Mouse (Mus musculus) right cerebral cortex, postnatal 4 days (tissue): ENCODE measurements at regions not wholly inside any gene's neighbourhood (a gene's known extent, or its start where the extent isn't known, plus 50 kb on each side); places are given as distances from the start of the nearest gene placed in this dataset.

Source experiments
- DNase-seq: peaks from one replicate; pipeline ENCODE4 v3.0.0-alpha.2; 2022

- DNase-seq = no peak
Observed at GRCm38 (mm10) chr1:35724366-35724900, 343.8 kb upstream of the Hs6st1 start.

GRCm38 (mm10) chr1:35726596-35726995 lies 341.6 kb upstream of the Hs6st1 start:
- peak; percentile 62 for DNase-seq

- DNase-seq = no peak
Observed at GRCm38 (mm10) chr1:35727310-35727990, 340.8 kb upstream of the Hs6st1 start.

- no peak for DNase-seq
Observed at GRCm38 (mm10) chr1:35729785-35730295, 338.4 kb upstream of the Hs6st1 start.

- no peak for DNase-seq
Observed at GRCm38 (mm10) chr1:35730309-35730708, 337.9 kb upstream of the Hs6st1 start.

- no peak for DNase-seq
Observed at GRCm38 (mm10) chr1:35736247-35736646, 332.0 kb upstream of the Hs6st1 start.

- DNase-seq = peak; percentile 40
Observed at GRCm38 (mm10) chr1:35749603-35750002, 318.6 kb upstream of the Hs6st1 start.

- no peak for DNase-seq
Observed at GRCm38 (mm10) chr1:35750092-35750521, 318.1 kb upstream of the Hs6st1 start.

GRCm38 (mm10) chr1:35752636-35753035 lies 315.6 kb upstream of the Hs6st1 start:
- DNase-seq = no peak

GRCm38 (mm10) chr1:35754170-35754569 lies 314.0 kb upstream of the Hs6st1 start:
- no peak for DNase-seq

GRCm38 (mm10) chr1:35759010-35759409 lies 309.2 kb upstream of the Hs6st1 start:
- DNase-seq = peak; percentile 13

GRCm38 (mm10) chr1:35759600-35759999 lies 308.6 kb upstream of the Hs6st1 start:
- no peak for DNase-seq

GRCm38 (mm10) chr1:35763051-35763450 lies 305.1 kb upstream of the Hs6st1 start:
- DNase-seq = no peak

- DNase-seq = no peak
Observed at GRCm38 (mm10) chr1:35763456-35763855, 304.7 kb upstream of the Hs6st1 start.

GRCm38 (mm10) chr1:35764068-35764467 lies 304.1 kb upstream of the Hs6st1 start:
- no peak for DNase-seq

- no peak for DNase-seq
Observed at GRCm38 (mm10) chr1:35765692-35766091, 302.5 kb upstream of the Hs6st1 start.

GRCm38 (mm10) chr1:35766271-35766670 lies 301.9 kb upstream of the Hs6st1 start:
- no peak for DNase-seq

GRCm38 (mm10) chr1:35772567-35772966 lies 295.6 kb upstream of the Hs6st1 start:
- no peak for DNase-seq

GRCm38 (mm10) chr1:35774566-35774965 lies 293.6 kb upstream of the Hs6st1 start:
- no peak for DNase-seq

- DNase-seq = no peak
Observed at GRCm38 (mm10) chr1:35782668-35783067, 285.5 kb upstream of the Hs6st1 start.

- DNase-seq = no peak
Observed at GRCm38 (mm10) chr1:35783427-35783826, 284.8 kb upstream of the Hs6st1 start.

- no peak for DNase-seq
Observed at GRCm38 (mm10) chr1:35786241-35786640, 282.0 kb upstream of the Hs6st1 start.

- DNase-seq = no peak
Observed at GRCm38 (mm10) chr1:35786668-35787213, 281.5 kb upstream of the Hs6st1 start.

GRCm38 (mm10) chr1:35797064-35797463 lies 271.1 kb upstream of the Hs6st1 start:
- no peak for DNase-seq
